Mouse (Mus musculus) heart, postnatal 10 days (tissue): ENCODE data around the gene Traf4. TPM values are rescaled to one million over a fixed set of nuclear protein-coding genes. Genes with fewer than 3 reads are reported as not detected.

ENCODE experiments used
- DNase-seq, 2 experiments: peaks; one replicate each; pipeline ENCODE4 v3.0.0; 2021
- intact Hi-C: fragments of 180-260 bp; cut with DNase I; formaldehyde crosslinking; loops from one replicate; pipeline ENCODE4 v1.15.1; 2025
- total RNA-seq, 2 experiments: library from RNA; stranded (reverse); gene quantifications; 2 replicates each; pipeline ENCODE4 v1.2.3; 2021

Traf4 gene
- total RNA-seq, 2 experiments from 2014 or later = 17.5 to 21.0 TPM

- intact Hi-C loops = no loop called here
- no peak for DNase-seq
Measured at GRCm38 (mm10) chr11:78168541-78169468, 3.4 kb upstream of the Traf4 start.

- intact Hi-C loops = no loop called here
- DNase-seq = no peak
Measured at GRCm38 (mm10) chr11:78167257-78167959, 2.0 kb upstream of the Traf4 start.

GRCm38 (mm10) chr11:78166640-78167039 is 1.3 kb upstream of the Traf4 start:
- intact Hi-C loops = no loop called here
- DNase-seq = no peak

- intact Hi-C loops = no loop called here
- no peak for DNase-seq
Measured at GRCm38 (mm10) chr11:78166161-78166560, 772 bp upstream of the Traf4 start.

GRCm38 (mm10) chr11:78165761-78166109 is 346 bp upstream of the Traf4 start:
- intact Hi-C loops = no loop called here
- no peak for DNase-seq

GRCm38 (mm10) chr11:78164604-78164923 is 825 bp downstream of the Traf4 start:
- intact Hi-C loops = no loop called here
- DNase-seq = no peak

- intact Hi-C loops = no loop called here
- peak; percentile 85 to 86 for DNase-seq
Measured at GRCm38 (mm10) chr11:78163681-78164603, 1.4 kb downstream of the Traf4 start.

- DNase-seq = no peak
- intact Hi-C loops = no loop called here
Measured at GRCm38 (mm10) chr11:78163045-78163444, 2.3 kb downstream of the Traf4 start.

- intact Hi-C loops = no loop called here
- peak in 1 of 2 experiments; percentile 44 for DNase-seq
Measured at GRCm38 (mm10) chr11:78162504-78162903, 2.9 kb downstream of the Traf4 start.

- intact Hi-C loops = no loop called here
- DNase-seq = no peak
Measured at GRCm38 (mm10) chr11:78161968-78162367, 3.4 kb downstream of the Traf4 start.

- DNase-seq = no peak
- intact Hi-C loops = no loop called here
Measured at GRCm38 (mm10) chr11:78161169-78161568, 4.2 kb downstream of the Traf4 start.

GRCm38 (mm10) chr11:78160675-78161074 is 4.7 kb downstream of the Traf4 start:
- intact Hi-C loops = no loop called here
- no peak for DNase-seq

GRCm38 (mm10) chr11:78160171-78160570 is 5.2 kb downstream of the Traf4 start:
- intact Hi-C loops = no loop called here
- DNase-seq = no peak

- intact Hi-C loops = loop anchor here (1.0 kb wide), 1 partner anchor 18 kb away; no protein-coding TSS in a partner anchor
- DNase-seq = no peak
Measured at GRCm38 (mm10) chr11:78159557-78159956, 5.8 kb downstream of the Traf4 start.

- intact Hi-C loops = loop anchor here (1.0 kb wide), 1 partner anchor 18 kb away; no protein-coding TSS in a partner anchor
Measured at GRCm38 (mm10) chr11:78159096-78159495, 6.3 kb downstream of the Traf4 start.

GRCm38 (mm10) chr11:78156156-78156699 is 9.2 kb downstream of the Traf4 start:
- intact Hi-C loops = no loop called here
- DNase-seq = no peak

More at GRCm38 (mm10) chr11:78159096-78159495, 6.3 kb downstream of the Traf4 start:
- peak; percentile 88 to 92 for DNase-seq

GRCm38 (mm10) chr11:78155674-78156073 is 9.7 kb downstream of the Traf4 start:
- intact Hi-C loops = no loop called here
- DNase-seq = no peak

GRCm38 (mm10) chr11:78153778-78154177 is 11.6 kb downstream of the Traf4 start:
- DNase-seq = no peak
- intact Hi-C loops = no loop called here

- peak; percentile 78 to 79 for DNase-seq
- intact Hi-C loops = no loop called here
Measured at GRCm38 (mm10) chr11:78152299-78153231, 12.8 kb downstream of the Traf4 start.
